Mouse (Mus musculus) megakaryocyte, embryonic 14.5 days (primary cell): ENCODE data around the gene Foxk1.

Experiments used
- FLI1 ChIP-seq: IDR thresholded peaks from 2 replicates; pipeline ENCODE4 v1.6.1; 2012; ENCODE audit warnings: low read length, inconsistent platforms, mixed read lengths
- GATA1 ChIP-seq: IDR thresholded peaks from 3 replicates; pipeline ENCODE4 v1.6.1; 2012; ENCODE audit warnings: mixed read lengths, low read length, inconsistent platforms, borderline replicate concordance

- TF ChIP-seq GATA1: no peak
- no peak for TF ChIP-seq FLI1
These were observed 67.1 kb downstream of the Foxk1 start for GRCm38 (mm10) chr5:142468375-142468774.
